12 mouse cellular contexts compared by ENCODE assay signal in the genomic region with DNA sequence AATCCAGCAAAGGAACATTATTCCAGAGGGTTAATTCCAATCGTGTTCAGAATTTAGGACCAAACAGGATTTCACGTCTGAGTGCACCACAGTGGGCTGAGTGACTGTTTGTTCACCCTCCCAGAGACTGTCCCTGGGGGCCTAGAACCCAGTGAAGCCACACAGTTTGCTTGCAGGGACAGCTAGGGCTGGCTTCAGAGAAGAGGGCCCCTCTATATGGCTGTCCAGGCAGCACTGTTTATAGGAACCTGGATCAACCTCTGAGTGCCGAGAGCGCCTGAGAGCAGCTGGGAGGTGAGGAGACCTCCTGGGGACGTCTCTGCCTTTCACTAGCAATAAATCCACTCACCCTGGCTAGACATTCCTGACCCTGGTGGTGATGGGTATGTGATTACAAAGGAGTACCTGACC.
DNase-seq lines count a peak whose midpoint lies in the region; ATAC-seq and TF ChIP-seq lines count a peak whose summit lies in the region.
"Had no signal": no experiment of that assay in that cellular context is flagged by ENCODE, and none has a peak within 500 bp of the region (broad histone marks: within the 10 kb centered on the region; RNA-seq: fewer than 3 reads in every experiment).

No protein-coding gene starts in this region.

- no peak overlapping the region for H3K4me3 ChIP-seq in layer of hippocampus, adult 2 months
- no peak overlapping the region for H3K4me3 ChIP-seq in embryonic facial prominence, embryonic 11.5 days (ENCODE audit: low read depth, low read length)
- H3K4me3 ChIP-seq in forebrain, embryonic 16.5 days (replicated peaks; ENCODE audit: low read length) = no peak overlapping the region
- no peak overlapping the region for H3K4me3 ChIP-seq in neural tube, embryonic 14.5 days (ENCODE audit: low read depth, low read length)
- H3K4me3 ChIP-seq: limb, embryonic 10.5 days had no signal

- no peaks in the 10 kb centered on the region for H3K9me3 ChIP-seq in embryonic facial prominence, embryonic 11.5 days (replicated peaks; ENCODE audit: control insufficient read depth, low read length)
- H3K9me3 ChIP-seq in forebrain, embryonic 16.5 days (ENCODE audit: control insufficient read depth, low read length) = no peaks in the 10 kb centered on the region
- H3K9me3 ChIP-seq in neural tube, embryonic 14.5 days (ENCODE audit: control insufficient read depth, low read length) = no peaks in the 10 kb centered on the region
- H3K9me3 ChIP-seq: limb, embryonic 10.5 days had no signal

- no peaks in the 10 kb centered on the region for H3K27me3 ChIP-seq in embryonic facial prominence, embryonic 11.5 days (ENCODE audit: control insufficient read depth, insufficient read depth, low read length)
- H3K27me3 ChIP-seq in forebrain, embryonic 16.5 days (replicated peaks; ENCODE audit: control insufficient read depth, insufficient read depth, low read length) = no peaks in the 10 kb centered on the region
- H3K27me3 ChIP-seq in neural tube, embryonic 14.5 days (ENCODE audit: control insufficient read depth, insufficient read depth, low read length) = no peaks in the 10 kb centered on the region
- H3K27me3 ChIP-seq: CH12.LX had no signal

- H3K4me2 ChIP-seq in embryonic facial prominence, embryonic 11.5 days (ENCODE audit: low read depth, low read length) = no peak overlapping the region
- no peak overlapping the region for H3K4me2 ChIP-seq in forebrain, embryonic 16.5 days (ENCODE audit: low read length)
- no peak overlapping the region for H3K4me2 ChIP-seq in neural tube, embryonic 14.5 days (ENCODE audit: low read depth, low read length)

- 19% methylated on average over 5 of the region's 5 CpGs for WGBS in embryonic facial prominence, embryonic 11.5 days
- WGBS in forebrain, embryonic 16.5 days = 16% methylated on average over 5 of the region's 5 CpGs
- 12% methylated on average over 5 of the region's 5 CpGs for WGBS in neural tube, embryonic 14.5 days

- no peak overlapping the region for H3K9ac ChIP-seq in embryonic facial prominence, embryonic 11.5 days (replicated peaks; ENCODE audit: low read length)
- H3K9ac ChIP-seq in forebrain, embryonic 16.5 days (replicated peaks; ENCODE audit: low read depth, low read length) = no peak overlapping the region
- H3K9ac ChIP-seq in neural tube, embryonic 14.5 days (replicated peaks; ENCODE audit: low read depth, low read length) = no peak overlapping the region

- no peak for DNase-seq in layer of hippocampus, adult 2 months (ENCODE audit: low spot score in 2 of 2)
- no peak for DNase-seq in layer of hippocampus, adult 9-10 months (ENCODE audit: low spot score)
- DNase-seq in embryonic facial prominence, embryonic 11.5 days (ENCODE audit: low spot score) = no peak
- DNase-seq in right cerebral cortex, postnatal 25 days = no peak
- no peak for DNase-seq in cerebellum, adult 11 months
- DNase-seq: cerebellum, adult 18-20 months had no signal

- ATAC-seq in embryonic facial prominence, embryonic 11.5 days (replicated peaks; ENCODE audit: insufficient number of reproducible peaks, low FRiP score, low TSS enrichment, low read depth) = peak; percentile 48; the same call in 1 of the 2 replicates
- peak; percentile 53 for ATAC-seq in forebrain, embryonic 16.5 days
- peak; percentile 44; the same call in 1 of the 2 replicates for ATAC-seq in neural tube, embryonic 14.5 days (ENCODE audit: low read depth)
- ATAC-seq: intestine, postnatal 0 days had no signal

- H3K27ac ChIP-seq in layer of hippocampus, adult 2 months = peak overlapping the region; percentile 72
- H3K27ac ChIP-seq in embryonic facial prominence, embryonic 11.5 days (replicated peaks; ENCODE audit: low read depth, low read length) = no peak overlapping the region
- no peak overlapping the region for H3K27ac ChIP-seq in forebrain, embryonic 16.5 days (ENCODE audit: low read length)
- H3K27ac ChIP-seq in neural tube, embryonic 14.5 days (ENCODE audit: low read depth, low read length) = no peak overlapping the region
- H3K27ac ChIP-seq: limb, embryonic 10.5 days; stomach, postnatal 0 days had no signal

- no peak for TF ChIP-seq CTCF in layer of hippocampus, adult 2 months (conservative IDR thresholded peaks at IDR 0.05)

- H3K4me1 ChIP-seq in embryonic facial prominence, embryonic 11.5 days (ENCODE audit: control insufficient read depth, insufficient read depth, low read length) = no peaks in the 10 kb centered on the region
- H3K4me1 ChIP-seq in forebrain, embryonic 16.5 days (replicated peaks; ENCODE audit: control insufficient read depth, insufficient read depth, low read length) = peaks cover 18% of the 10 kb centered on the region
- H3K4me1 ChIP-seq in neural tube, embryonic 14.5 days (ENCODE audit: control insufficient read depth, insufficient read depth, low read length) = peaks cover 11% of the 10 kb centered on the region

- H3K36me3 ChIP-seq in embryonic facial prominence, embryonic 11.5 days (replicated peaks; ENCODE audit: control insufficient read depth, insufficient read depth, low read depth, low read length) = no peaks in the 10 kb centered on the region
- H3K36me3 ChIP-seq in forebrain, embryonic 16.5 days (ENCODE audit: control insufficient read depth, insufficient read depth) = no peaks in the 10 kb centered on the region
- no peaks in the 10 kb centered on the region for H3K36me3 ChIP-seq in neural tube, embryonic 14.5 days (ENCODE audit: control insufficient read depth, insufficient read depth, low read length)
- H3K36me3 ChIP-seq: limb, embryonic 10.5 days had no signal
